Mouse (Mus musculus) forebrain, postnatal 0 days (tissue): ENCODE results near the gene Ms4a14. TPM values are rescaled to one million over a fixed set of nuclear protein-coding genes. Genes with fewer than 3 reads are reported as not detected.
"Not testable (repeated sequence)": the region's sequence is repeated elsewhere in the genome, so short reads cannot be mapped to it uniquely, and the experiment has no call there.

Source experiments
- ATAC-seq: fragments of 200-750 bp; cut with Nextera tagmentation; 2 replicates; pipeline ENCODE4 v1.8.0; 2017; ENCODE audit warnings: mild to moderate bottlenecking, moderate library complexity
- DNase-seq: peaks from one replicate; pipeline ENCODE4 v3.0.0-alpha.2; 2015
- H3K27ac ChIP-seq: fragments of 300-500 bp; sonication (generic); 2 replicates; pipeline ENCODE4 v1.5.1; 2014; ENCODE audit warnings: low read depth, mild to moderate bottlenecking, antibody characterized with exemption, low read length, moderate library complexity, mixed read lengths
- H3K27me3 ChIP-seq: fragments of 300-500 bp; sonication (generic); 2 replicates; pipeline ENCODE4 v1.6.1; 2014; ENCODE audit warnings: mild to moderate bottlenecking, low read length, mixed read lengths; ENCODE audit not compliant: insufficient read depth
- H3K36me3 ChIP-seq: fragments of 300-500 bp; sonication (generic); 2 replicates; pipeline ENCODE4 v1.6.1; 2014; ENCODE audit warnings: mild to moderate bottlenecking, moderate library complexity; ENCODE audit not compliant: insufficient read depth
- H3K4me1 ChIP-seq: fragments of 300-500 bp; sonication (generic); 2 replicates; pipeline ENCODE4 v1.6.1; 2014; ENCODE audit warnings: antibody characterized with exemption; ENCODE audit not compliant: insufficient read depth
- H3K4me2 ChIP-seq: fragments of 300-500 bp; sonication (generic); 2 replicates; pipeline ENCODE4 v1.6.1; 2014; ENCODE audit warnings: low read depth, mild to moderate bottlenecking, moderate library complexity
- H3K4me3 ChIP-seq: fragments of 300-500 bp; sonication (generic); 2 replicates; pipeline ENCODE4 v1.5.1; 2014; ENCODE audit warnings: low read depth, low read length, mixed read lengths
- H3K9ac ChIP-seq: fragments of 300-500 bp; sonication (generic); 2 replicates; pipeline ENCODE4 v1.6.1; 2014; ENCODE audit warnings: mild to moderate bottlenecking
- H3K9me3 ChIP-seq: fragments of 300-500 bp; sonication (generic); 2 replicates; pipeline ENCODE4 v1.6.1; 2016; ENCODE audit warnings: low read length
- CTCF ChIP-seq: sonication (generic); IDR thresholded peaks from 2 replicates; pipeline ENCODE4 v1.5.1; 2016; ENCODE audit warnings: antibody characterized with exemption, control low read depth, low read depth
- WGBS: fragments of 180-500 bp; shearing (Covaris S2); extraction: QIAGEN DNeasy Blood & Tissue Kit; methylation state at CpG from one replicate; pipeline ENCODE4 v1.1.7; 2014; 5-methylcytosine and 5-hydroxymethylcytosine counted together
- polyA plus RNA-seq: library from polyadenylated mRNA; unstranded; fragments of >200 nt; fragmentation: Nextera tagmentation; extraction: Ambion mirVana; gene quantifications from 2 replicates; pipeline ENCODE4 v1.2.1, GENCODE M21; 2015
- total RNA-seq: library from RNA; depleted of rRNA; stranded (reverse); fragments of >200 nt; gene quantifications from 2 replicates; pipeline ENCODE4 v1.2.3, GENCODE M21; 2014; rRNA removed

Ms4a14 gene
- total and polyA plus RNA-seq, 2 experiments from 2014 or later = 0.08 TPM; not detected in 1

- ATAC-seq (no peak), DNase-seq (no peak)
- Histone ChIP-seq H3K4me1 (no peaks in the 10 kb centered on the region), H3K9ac (no peak overlapping the region), H3K36me3 (no peaks in the 10 kb centered on the region), H3K4me2 (no peak overlapping the region), H3K9me3 (no peaks in the 10 kb centered on the region), H3K4me3 (no peak overlapping the region), H3K27me3 (no peaks in the 10 kb centered on the region), H3K27ac (no peak overlapping the region)
- 91% methylated on average over 3 of the region's 3 CpGs for WGBS
- TF ChIP-seq CTCF = no peak
Measured at GRCm38 (mm10) chr19:11263549-11263948, 50.7 kb downstream of the Ms4a14 start.

GRCm38 (mm10) chr19:11262932-11263331 is 51.3 kb downstream of the Ms4a14 start:
- 77% methylated on average over 4 of the region's 4 CpGs for WGBS
- not testable (repeated sequence) for H3K4me3 ChIP-seq

GRCm38 (mm10) chr19:11261522-11261921 is 52.7 kb downstream of the Ms4a14 start:
- Histone ChIP-seq H3K4me2 (no peak overlapping the region), H3K27ac (no peak overlapping the region), H3K9ac (no peak overlapping the region), H3K4me1 (no peaks in the 10 kb centered on the region), H3K27me3 (no peaks in the 10 kb centered on the region), H3K4me3 (no peak overlapping the region), H3K36me3 (no peaks in the 10 kb centered on the region), H3K9me3 (no peaks in the 10 kb centered on the region)
- WGBS = 100% methylated on average over 2 of the region's 2 CpGs
- no peak for DNase-seq
- ATAC-seq = no peak
- TF ChIP-seq CTCF = no peak

More at GRCm38 (mm10) chr19:11262932-11263331, 51.3 kb downstream of the Ms4a14 start:
- not testable (repeated sequence) for H3K4me2 ChIP-seq, H3K36me3 ChIP-seq, ATAC-seq, DNase-seq, H3K9ac ChIP-seq, H3K4me1 ChIP-seq, H3K27ac ChIP-seq, H3K9me3 ChIP-seq, H3K27me3 ChIP-seq

Other genes with a start within 250 kb of the Ms4a14 start
- not detected in 2 replicates for gene Ms4a8a, start 233.4 kb downstream of the Ms4a14 start, total RNA-seq
- gene Ms4a8a, start 233.4 kb downstream of the Ms4a14 start, polyA plus RNA-seq = not detected in 2 replicates
- not detected in 2 replicates for gene 1700017D01Rik, start 183.6 kb downstream of the Ms4a14 start, total RNA-seq
- gene 1700017D01Rik, start 183.6 kb downstream of the Ms4a14 start, polyA plus RNA-seq = not detected in 2 replicates
- not detected in 2 replicates for gene 1700025F22Rik, start 149.1 kb downstream of the Ms4a14 start, total RNA-seq
- not detected in 2 replicates for gene 1700025F22Rik, start 149.1 kb downstream of the Ms4a14 start, polyA plus RNA-seq
- gene Ms4a13, start 117.7 kb downstream of the Ms4a14 start, total RNA-seq = not detected in 2 replicates
- not detected in 2 replicates for gene Ms4a13, start 117.7 kb downstream of the Ms4a14 start, polyA plus RNA-seq
- gene Ms4a12, start 82.0 kb downstream of the Ms4a14 start, total RNA-seq = not detected in 2 replicates
- gene Ms4a12, start 82.0 kb downstream of the Ms4a14 start, polyA plus RNA-seq = not detected in 2 replicates
- 0.14 TPM in 1 of 2 replicates, not detected in the other for gene Ms4a1, start 48.2 kb downstream of the Ms4a14 start, total RNA-seq
- 0.05 TPM in 1 of 2 replicates, not detected in the other for gene Ms4a1, start 48.2 kb downstream of the Ms4a14 start, polyA plus RNA-seq
- not detected in 2 replicates for gene Ms4a5, start 30.6 kb downstream of the Ms4a14 start, total RNA-seq
- not detected in 2 replicates for gene Ms4a5, start 30.6 kb downstream of the Ms4a14 start, polyA plus RNA-seq
- gene Ms4a7, start 21.7 kb upstream of the Ms4a14 start, total RNA-seq = 0.77 and 1.1 TPM in 2 replicates
- gene Ms4a7, start 21.7 kb upstream of the Ms4a14 start, polyA plus RNA-seq = 3.3 and 4.0 TPM in 2 replicates
- gene Ms4a4a, start 61.1 kb upstream of the Ms4a14 start, total RNA-seq = 1.2 TPM in 1 of 2 replicates, not detected in the other
- gene Ms4a4a, start 61.1 kb upstream of the Ms4a14 start, polyA plus RNA-seq = 0.58 and 2.9 TPM in 2 replicates
- gene Ms4a4c, start 90.3 kb upstream of the Ms4a14 start, total RNA-seq = not detected in 2 replicates
- 0.16 TPM in 1 of 2 replicates, not detected in the other for gene Ms4a4c, start 90.3 kb upstream of the Ms4a14 start, polyA plus RNA-seq
- not detected in 2 replicates for gene Ms4a4b, start 129.1 kb upstream of the Ms4a14 start, total RNA-seq
- gene Ms4a4b, start 129.1 kb upstream of the Ms4a14 start, polyA plus RNA-seq = not detected in 2 replicates
- gene Ms4a6c, start 154.9 kb upstream of the Ms4a14 start, total RNA-seq = 2.5 and 5.9 TPM in 2 replicates
- 2.5 and 3.0 TPM in 2 replicates for gene Ms4a6c, start 154.9 kb upstream of the Ms4a14 start, polyA plus RNA-seq
- gene Gm8369, start 171.5 kb upstream of the Ms4a14 start, total RNA-seq = 0.15 TPM in 1 of 2 replicates, not detected in the other
- 0.54 and 0.73 TPM in 2 replicates for gene Gm8369, start 171.5 kb upstream of the Ms4a14 start, polyA plus RNA-seq
- gene Ms4a6b, start 202.1 kb upstream of the Ms4a14 start, total RNA-seq = 2.2 and 5.9 TPM in 2 replicates
- gene Ms4a6b, start 202.1 kb upstream of the Ms4a14 start, polyA plus RNA-seq = 2.0 and 3.3 TPM in 2 replicates
- gene Ms4a4d, start 222.3 kb upstream of the Ms4a14 start, total RNA-seq = not detected in 2 replicates
- gene Ms4a4d, start 222.3 kb upstream of the Ms4a14 start, polyA plus RNA-seq = not detected in 2 replicates